Mouse (Mus musculus): ENCODE measurements around the gene Dtnbp1. TPM values are rescaled to one million over a fixed set of nuclear protein-coding genes. Genes with fewer than 3 reads are reported as not detected.

The Dtnbp1 gene
- polyA plus RNA-seq (2016; fragmentation: Nextera tagmentation; extraction: Ambion mirVana): 80.7 and 85.4 TPM in 2 replicates

DNA sequence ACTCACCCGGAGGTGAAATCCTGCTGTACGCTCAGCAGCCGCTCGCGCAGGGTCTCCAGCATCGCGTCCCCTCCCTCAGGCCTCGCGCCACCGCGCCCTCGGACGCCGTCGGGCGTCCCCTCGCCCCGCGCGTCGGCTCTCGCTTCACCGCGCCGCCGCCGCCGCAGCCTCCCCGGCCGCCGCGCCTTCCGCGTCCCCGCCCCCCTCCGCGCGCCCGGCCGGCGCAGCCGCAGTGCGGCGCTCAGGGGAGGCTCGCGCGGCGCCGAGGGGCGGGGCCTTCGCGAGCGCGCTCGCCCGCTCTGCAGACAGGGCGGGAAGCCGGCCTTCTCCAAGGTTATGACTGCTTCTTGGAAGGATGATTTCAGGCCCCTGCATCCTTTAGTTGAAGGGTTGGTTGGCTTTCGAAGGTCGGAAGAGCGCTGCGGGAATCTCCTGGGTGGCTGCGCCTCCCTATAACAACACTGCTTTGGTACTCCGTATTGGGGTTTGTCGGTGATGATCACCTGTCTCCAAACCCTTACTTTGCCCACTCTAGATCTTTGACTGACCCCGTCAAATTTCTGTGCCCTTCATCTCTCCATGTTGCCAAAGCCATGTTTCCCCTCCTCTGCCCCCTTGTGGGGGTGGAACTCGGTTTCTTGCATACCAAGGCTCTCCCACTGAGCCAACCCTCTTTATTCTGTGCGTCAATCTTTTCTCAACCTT lies at the start of gene Dtnbp1:
Dtnbp1 (minus strand) TSS at position 237 of the 705 bp plus-strand sequence.
- Histone ChIP-seq H3K4me3 (peak within 1 kb of the TSS; percentile 87), H3K4me1 (replicated peaks) (peaks cover 28% of the 10 kb centered on the region), H3K27ac (peak within 1 kb of the TSS; percentile 95), H3K36me3 (peaks cover 7% of the 10 kb centered on the region), H3K9me3 (0 out of 2 replicates have a peak, but pooled peaks cover 3% of the 10 kb centered on the region), H3K27me3 (ENCODE audit: insufficient read depth, poor library complexity, severe bottlenecking) (no peaks in the 10 kb centered on the region)
- under 1% methylated on average over 68 of the region's 68 CpGs for WGBS
- peak; percentile 66 for DNase-seq (ENCODE audit: low spot score)

DNA sequence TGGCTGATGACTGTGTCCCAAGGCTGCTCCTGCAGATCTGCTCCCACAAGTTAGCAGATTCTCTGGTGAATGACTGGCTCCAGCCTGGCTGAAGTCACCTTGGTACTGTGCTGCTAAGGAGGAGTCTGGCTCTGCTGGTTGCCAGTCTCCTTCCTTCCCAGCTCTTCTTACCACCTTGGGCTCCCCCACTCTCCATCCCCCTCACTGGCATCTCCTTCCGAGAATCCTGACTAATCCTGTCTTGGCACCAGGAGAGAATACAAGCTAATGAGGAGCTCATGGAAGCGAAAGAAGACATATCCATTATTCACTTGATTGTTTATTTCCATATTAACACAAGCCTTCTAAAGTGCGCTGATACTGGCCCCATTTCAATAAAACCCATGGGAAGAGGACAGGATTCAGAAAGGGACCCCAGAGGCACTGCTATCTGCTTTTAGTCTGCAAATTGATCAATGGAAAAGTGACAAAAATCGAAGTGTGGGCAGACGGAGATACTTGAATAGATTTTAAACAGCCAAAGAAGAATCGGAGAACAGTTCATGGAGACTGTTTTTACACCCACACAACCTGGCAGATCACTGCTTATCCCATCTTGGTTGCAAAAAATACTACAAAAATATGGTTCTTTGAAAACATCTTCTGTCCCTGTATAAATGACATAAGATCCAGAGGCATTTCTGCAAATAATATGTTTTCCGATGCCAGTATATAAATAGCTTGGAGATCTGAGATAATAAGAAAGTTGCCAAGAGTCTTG lies 47.5 kb upstream of the Dtnbp1 start:
- DNase-seq (ENCODE audit: low spot score): no peak
- no peak overlapping the region for H3K4me3 ChIP-seq
- H3K4me1 ChIP-seq (replicated peaks): no peaks in the 10 kb centered on the region
- H3K9me3 ChIP-seq: no peaks in the 10 kb centered on the region
- 87% methylated on average over 7 of the region's 7 CpGs for WGBS
- no peaks in the 10 kb centered on the region for H3K27me3 ChIP-seq (ENCODE audit: insufficient read depth, poor library complexity, severe bottlenecking)
- no peaks in the 10 kb centered on the region for H3K36me3 ChIP-seq
- H3K27ac ChIP-seq: no peak overlapping the region

GRCm38 (mm10) chr13:45043466-45043865 lies 41.5 kb upstream of the Dtnbp1 start:
- Histone ChIP-seq H3K27ac (no peak overlapping the region), H3K9me3 (no peaks in the 10 kb centered on the region), H3K27me3 (ENCODE audit: insufficient read depth, poor library complexity, severe bottlenecking) (no peaks in the 10 kb centered on the region), H3K36me3 (no peaks in the 10 kb centered on the region), H3K4me3 (no peak overlapping the region), H3K4me1 (replicated peaks) (no peaks in the 10 kb centered on the region)
- no peak for DNase-seq (ENCODE audit: low spot score)
- WGBS: 76% methylated on average over 3 of the region's 3 CpGs

GRCm38 (mm10) chr13:45040741-45041140 lies 38.8 kb upstream of the Dtnbp1 start:
- Histone ChIP-seq H3K4me1 (replicated peaks) (no peaks in the 10 kb centered on the region), H3K27me3 (ENCODE audit: insufficient read depth, poor library complexity, severe bottlenecking) (no peaks in the 10 kb centered on the region)

GRCm38 (mm10) chr13:45040195-45040594 lies 38.2 kb upstream of the Dtnbp1 start:
- H3K4me1 ChIP-seq (replicated peaks): no peaks in the 10 kb centered on the region
- no peak for DNase-seq (ENCODE audit: low spot score)
- 64% methylated on average over 4 of the region's 4 CpGs for WGBS
- H3K4me3 ChIP-seq: no peak overlapping the region
- H3K36me3 ChIP-seq: no peaks in the 10 kb centered on the region
- H3K27ac ChIP-seq: no peak overlapping the region
- H3K27me3 ChIP-seq (ENCODE audit: insufficient read depth, poor library complexity, severe bottlenecking): no peaks in the 10 kb centered on the region
- H3K9me3 ChIP-seq: no peaks in the 10 kb centered on the region

More at GRCm38 (mm10) chr13:45040741-45041140, 38.8 kb upstream of the Dtnbp1 start:
- DNase-seq (ENCODE audit: low spot score): no peak
- Histone ChIP-seq H3K36me3 (no peaks in the 10 kb centered on the region), H3K27ac (no peak overlapping the region), H3K4me3 (no peak overlapping the region), H3K9me3 (no peaks in the 10 kb centered on the region)
- WGBS: 87% methylated on average over 7 of the region's 7 CpGs

- Histone ChIP-seq H3K27ac (no peak overlapping the region), H3K36me3 (no peaks in the 10 kb centered on the region), H3K4me1 (replicated peaks) (no peaks in the 10 kb centered on the region), H3K9me3 (no peaks in the 10 kb centered on the region), H3K27me3 (ENCODE audit: insufficient read depth, poor library complexity, severe bottlenecking) (no peaks in the 10 kb centered on the region), H3K4me3 (no peak overlapping the region)
- DNase-seq (ENCODE audit: low spot score): no peak
- WGBS: 86% methylated on average over 4 of the region's 4 CpGs
These were observed 34.5 kb upstream of the Dtnbp1 start for GRCm38 (mm10) chr13:45036417-45036816.

DNA sequence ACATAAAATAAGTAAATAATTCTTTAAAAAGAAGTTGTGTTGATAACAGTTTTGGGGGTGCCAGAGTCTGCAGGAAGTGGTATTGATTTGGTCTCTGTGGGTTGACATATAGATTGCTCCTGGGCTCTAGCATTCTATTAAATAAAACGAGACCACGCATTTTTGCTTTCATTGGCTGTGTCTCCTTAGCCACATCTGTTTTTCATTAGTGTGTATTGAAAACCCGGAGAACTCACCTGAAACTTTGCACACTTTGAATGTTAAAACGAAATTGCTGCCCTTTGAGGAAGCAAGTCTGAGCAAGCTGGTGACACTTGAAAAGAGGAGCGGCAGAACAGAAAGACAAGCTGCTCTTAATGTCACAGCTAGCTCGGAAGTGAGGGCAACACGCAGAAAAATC lies 32.8 kb upstream of the Dtnbp1 start:
- no peaks in the 10 kb centered on the region for H3K27me3 ChIP-seq (ENCODE audit: insufficient read depth, poor library complexity, severe bottlenecking)
- no peak for DNase-seq (ENCODE audit: low spot score)
- no peaks in the 10 kb centered on the region for H3K4me1 ChIP-seq (replicated peaks)
- H3K27ac ChIP-seq: no peak overlapping the region
- H3K9me3 ChIP-seq: no peaks in the 10 kb centered on the region
- WGBS: 70% methylated on average over 7 of the region's 7 CpGs
- no peaks in the 10 kb centered on the region for H3K36me3 ChIP-seq
- no peak overlapping the region for H3K4me3 ChIP-seq

DNA sequence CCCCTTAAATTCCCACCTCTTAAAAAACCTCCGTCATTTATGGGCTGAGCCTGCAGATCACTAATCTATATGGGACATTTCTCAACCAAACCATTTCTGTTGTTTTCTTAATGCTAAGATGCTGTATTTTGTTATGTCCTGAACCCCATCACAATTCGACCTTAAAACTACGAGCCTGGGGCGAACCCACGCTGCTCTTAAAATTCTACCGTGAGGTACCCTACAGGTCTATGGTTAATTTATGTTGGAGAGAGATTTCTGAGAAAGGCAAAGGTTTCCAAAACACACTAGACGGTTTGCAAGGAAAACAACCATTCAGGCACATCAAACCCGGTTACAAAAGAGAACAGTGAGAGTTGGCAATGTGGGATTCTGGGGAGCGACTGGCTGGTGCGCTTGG lies 31.4 kb upstream of the Dtnbp1 start:
- H3K27ac ChIP-seq: no peak overlapping the region
- H3K27me3 ChIP-seq (ENCODE audit: insufficient read depth, poor library complexity, severe bottlenecking): no peaks in the 10 kb centered on the region
- H3K4me3 ChIP-seq: no peak overlapping the region
- H3K4me1 ChIP-seq (replicated peaks): no peaks in the 10 kb centered on the region
- no peak for DNase-seq (ENCODE audit: low spot score)
- H3K36me3 ChIP-seq: no peaks in the 10 kb centered on the region
- WGBS: 93% methylated on average over 10 of the region's 10 CpGs
- H3K9me3 ChIP-seq: no peaks in the 10 kb centered on the region

GRCm38 (mm10) chr13:45032484-45032883 lies 30.5 kb upstream of the Dtnbp1 start:
- no peak overlapping the region for H3K27ac ChIP-seq
- no peak for DNase-seq (ENCODE audit: low spot score)
- H3K9me3 ChIP-seq: no peaks in the 10 kb centered on the region
- no peaks in the 10 kb centered on the region for H3K4me1 ChIP-seq (replicated peaks)
- no peak overlapping the region for H3K4me3 ChIP-seq
- H3K36me3 ChIP-seq: no peaks in the 10 kb centered on the region
- WGBS: 86% methylated on average over 4 of the region's 4 CpGs
- H3K27me3 ChIP-seq (ENCODE audit: insufficient read depth, poor library complexity, severe bottlenecking): no peaks in the 10 kb centered on the region

- Histone ChIP-seq H3K4me3 (no peak overlapping the region), H3K36me3 (no peaks in the 10 kb centered on the region), H3K27ac (no peak overlapping the region), H3K27me3 (ENCODE audit: insufficient read depth, poor library complexity, severe bottlenecking) (no peaks in the 10 kb centered on the region), H3K9me3 (no peaks in the 10 kb centered on the region), H3K4me1 (replicated peaks) (no peaks in the 10 kb centered on the region)
- WGBS: 73% methylated on average over 7 of the region's 7 CpGs
- DNase-seq (ENCODE audit: low spot score): no peak
These were observed 29.8 kb upstream of the Dtnbp1 start for GRCm38 (mm10) chr13:45031748-45032147.

DNA sequence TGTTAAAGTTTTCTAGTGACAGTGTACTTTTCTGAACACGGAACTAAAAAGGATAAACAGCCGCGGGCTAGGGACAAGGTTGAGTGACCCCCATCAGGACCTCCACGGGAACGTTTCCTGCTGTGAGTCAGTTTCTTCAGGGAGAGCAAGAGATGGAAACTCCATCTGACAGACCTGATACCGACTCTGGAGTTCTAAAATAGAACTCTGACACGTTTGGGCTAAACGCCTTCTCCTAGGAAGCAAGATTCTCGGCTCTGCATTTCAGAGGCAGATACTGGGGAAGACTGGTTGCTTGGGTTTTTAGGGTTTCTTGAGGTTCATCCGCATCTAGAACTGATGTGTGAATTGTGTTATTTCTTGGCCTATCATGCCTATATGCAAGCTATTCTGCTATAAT lies 29.4 kb upstream of the Dtnbp1 start:
- H3K4me1 ChIP-seq (replicated peaks): no peaks in the 10 kb centered on the region
- DNase-seq (ENCODE audit: low spot score): no peak
- no peaks in the 10 kb centered on the region for H3K27me3 ChIP-seq (ENCODE audit: insufficient read depth, poor library complexity, severe bottlenecking)
- no peaks in the 10 kb centered on the region for H3K9me3 ChIP-seq
- no peaks in the 10 kb centered on the region for H3K36me3 ChIP-seq
- H3K27ac ChIP-seq: no peak overlapping the region
- H3K4me3 ChIP-seq: no peak overlapping the region
- WGBS: 65% methylated on average over 10 of the region's 10 CpGs

- Histone ChIP-seq H3K4me3 (no peak overlapping the region), H3K9me3 (no peaks in the 10 kb centered on the region), H3K27ac (no peak overlapping the region), H3K36me3 (no peaks in the 10 kb centered on the region), H3K4me1 (replicated peaks) (no peaks in the 10 kb centered on the region), H3K27me3 (ENCODE audit: insufficient read depth, poor library complexity, severe bottlenecking) (no peaks in the 10 kb centered on the region)
- 15% methylated on average over 12 of the region's 12 CpGs for WGBS
- peak; percentile 87 for DNase-seq (ENCODE audit: low spot score)
These were observed 28.9 kb upstream of the Dtnbp1 start for GRCm38 (mm10) chr13:45030830-45031229.

- DNase-seq (ENCODE audit: low spot score): no peak
- H3K9me3 ChIP-seq: no peaks in the 10 kb centered on the region
- no peaks in the 10 kb centered on the region for H3K36me3 ChIP-seq
- no peaks in the 10 kb centered on the region for H3K4me1 ChIP-seq (replicated peaks)
- no peak overlapping the region for H3K27ac ChIP-seq
- no peak overlapping the region for H3K4me3 ChIP-seq
- 0 out of 2 replicates have a peak, but pooled peaks cover 1% of the 10 kb centered on the region for H3K27me3 ChIP-seq (ENCODE audit: insufficient read depth, poor library complexity, severe bottlenecking)
- 79% methylated on average over 1 of the region's 1 CpGs for WGBS
These were observed 27.8 kb upstream of the Dtnbp1 start for GRCm38 (mm10) chr13:45029791-45030190.
